Mouse (Mus musculus): Measurements from ENCODE around the gene Gm45140. TPM values are rescaled to one million over a fixed set of nuclear protein-coding genes. Genes with fewer than 3 reads are reported as not detected.

Gm45140 gene
- 3.3 and 5.0 TPM in 2 replicates for polyA plus RNA-seq (2014; fragmentation: Nextera tagmentation; extraction: Ambion mirVana)

DNA sequence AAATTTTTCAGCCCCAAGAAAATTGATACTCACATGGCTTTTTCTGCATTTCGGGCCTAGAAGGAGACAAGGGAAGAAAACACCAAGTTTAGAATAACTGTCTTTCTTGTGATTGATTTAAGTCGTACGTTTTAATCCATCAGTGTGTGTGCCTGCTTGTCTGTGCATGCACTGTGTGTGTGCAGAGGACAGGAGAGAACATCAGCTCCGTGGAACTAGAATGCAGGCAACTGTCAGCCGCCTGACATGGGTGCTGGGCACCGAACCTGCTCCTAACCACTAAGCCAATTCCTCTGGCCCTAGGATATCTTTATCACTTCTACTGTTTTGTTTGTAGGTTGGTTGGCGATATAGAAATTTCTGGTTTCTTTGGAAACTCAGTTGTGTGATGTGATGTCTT, at the start of gene Gm45140:
Gene Gm45140, minus strand, starts transcription at position 101 of the 400 bp plus-strand sequence.
- Histone ChIP-seq H3K9ac (no peak within 1 kb of the TSS), H3K27ac (ENCODE audit: low read depth) (no peak within 1 kb of the TSS), H3K36me3 (ENCODE audit: insufficient read depth) (peaks cover 30% of the 10 kb centered on the region), H3K4me2 (no peak within 1 kb of the TSS), H3K27me3 (ENCODE audit: insufficient read depth, low read length) (no peaks in the 10 kb centered on the region), H3K9me3 (ENCODE audit: low read depth, low read length) (no peaks in the 10 kb centered on the region), H3K4me3 (ENCODE audit: low read depth, low read length) (no peak within 1 kb of the TSS), H3K4me1 (ENCODE audit: insufficient read depth) (no peaks in the 10 kb centered on the region)
- ATAC-seq (ENCODE audit: insufficient read depth) (no peak), DNase-seq (no peak)
- TF ChIP-seq CTCF (IDR thresholded peaks at IDR 0.05; ENCODE audit: low read depth), result no peak
- WGBS, result 90% methylated on average over 7 of the region's 7 CpGs

- no peak for ATAC-seq (ENCODE audit: insufficient read depth)
- WGBS, result 48% methylated on average over 4 of the region's 4 CpGs
- no peak overlapping the region for H3K4me3 ChIP-seq (ENCODE audit: low read depth, low read length)
- no peak overlapping the region for H3K4me2 ChIP-seq
- H3K9ac ChIP-seq, result no peak overlapping the region
- no peaks in the 10 kb centered on the region for H3K27me3 ChIP-seq (ENCODE audit: insufficient read depth, low read length)
- no peaks in the 10 kb centered on the region for H3K36me3 ChIP-seq (ENCODE audit: insufficient read depth)
- DNase-seq, result peak; percentile 33
- H3K9me3 ChIP-seq (ENCODE audit: low read depth, low read length), result no peaks in the 10 kb centered on the region
- no peak overlapping the region for H3K27ac ChIP-seq (ENCODE audit: low read depth)
- TF ChIP-seq CTCF (IDR thresholded peaks at IDR 0.05; ENCODE audit: low read depth), result no peak
- no peaks in the 10 kb centered on the region for H3K4me1 ChIP-seq (ENCODE audit: insufficient read depth)
Observed at GRCm38 (mm10) chr6:87882816-87883215, 47.2 kb upstream of the Gm45140 start.

DNA sequence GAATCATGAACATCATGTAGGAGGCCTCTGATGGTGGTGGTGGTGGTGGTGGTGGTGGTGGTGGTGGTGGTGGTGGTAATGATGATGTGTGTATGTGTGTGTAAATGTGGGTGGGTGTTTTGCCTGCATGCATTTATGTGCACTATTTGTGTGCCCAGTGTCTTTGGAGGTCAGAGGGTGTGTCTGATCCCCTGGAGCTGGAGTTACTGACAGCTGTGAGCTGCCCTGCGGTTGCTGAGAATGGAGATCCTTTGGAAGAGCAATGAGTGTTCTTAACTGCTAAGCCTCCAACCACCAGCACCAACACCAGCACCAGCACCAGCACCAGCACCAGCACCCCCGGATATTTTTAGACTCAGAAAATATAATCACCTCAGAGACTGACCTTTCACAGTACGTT, 46.6 kb upstream of the Gm45140 start:
- H3K4me3 ChIP-seq (ENCODE audit: low read depth, low read length), result no peak overlapping the region

DNA sequence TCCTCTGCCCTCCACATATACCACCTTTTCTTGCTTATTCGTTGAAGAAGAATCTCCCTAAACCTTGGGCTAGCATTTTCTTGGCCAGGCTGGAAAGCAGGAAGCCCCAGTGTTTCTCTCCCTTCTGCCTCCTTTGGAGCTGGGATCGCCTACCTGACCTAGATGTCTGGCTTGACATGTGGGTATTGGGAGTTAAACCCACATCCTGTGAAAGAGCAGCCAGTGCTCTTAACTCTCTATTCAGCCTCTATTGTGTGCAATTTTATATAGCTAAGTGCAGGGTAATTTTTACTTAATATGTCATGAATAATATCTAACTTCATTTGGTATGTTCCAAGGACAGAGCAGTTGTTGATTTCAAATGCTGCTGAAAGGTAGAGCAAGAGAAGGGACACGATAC, 44.0 kb upstream of the Gm45140 start:
- ATAC-seq (ENCODE audit: insufficient read depth) (no peak), DNase-seq (no peak)
- Histone ChIP-seq H3K4me2 (no peak overlapping the region), H3K9me3 (ENCODE audit: low read depth, low read length) (no peaks in the 10 kb centered on the region), H3K27ac (ENCODE audit: low read depth) (no peak overlapping the region), H3K27me3 (ENCODE audit: insufficient read depth, low read length) (no peaks in the 10 kb centered on the region), H3K4me3 (ENCODE audit: low read depth, low read length) (no peak overlapping the region), H3K4me1 (ENCODE audit: insufficient read depth) (no peaks in the 10 kb centered on the region), H3K36me3 (ENCODE audit: insufficient read depth) (no peaks in the 10 kb centered on the region), H3K9ac (no peak overlapping the region)
- whole genome bisulfite sequencing, result 54% methylated on average over 3 of the region's 3 CpGs
- no peak for TF ChIP-seq CTCF (IDR thresholded peaks at IDR 0.05; ENCODE audit: low read depth)

More for the DNA sequence above, 46.6 kb upstream of the Gm45140 start:
- H3K27me3 ChIP-seq (ENCODE audit: insufficient read depth, low read length), result no peaks in the 10 kb centered on the region
- no peak overlapping the region for H3K27ac ChIP-seq (ENCODE audit: low read depth)
- no peak overlapping the region for H3K9ac ChIP-seq
- ATAC-seq (ENCODE audit: insufficient read depth) (no peak), DNase-seq (no peak)
- no peaks in the 10 kb centered on the region for H3K9me3 ChIP-seq (ENCODE audit: low read depth, low read length)
- no peak for TF ChIP-seq CTCF (IDR thresholded peaks at IDR 0.05; ENCODE audit: low read depth)
- H3K4me1 ChIP-seq (ENCODE audit: insufficient read depth), result no peaks in the 10 kb centered on the region
- H3K4me2 ChIP-seq, result no peak overlapping the region
- H3K36me3 ChIP-seq (ENCODE audit: insufficient read depth), result no peaks in the 10 kb centered on the region
- 65% methylated on average over 3 of the region's 3 CpGs for WGBS

- no peaks in the 10 kb centered on the region for H3K4me1 ChIP-seq (ENCODE audit: insufficient read depth)
- ATAC-seq (ENCODE audit: insufficient read depth) (no peak), DNase-seq (no peak)
- no peak overlapping the region for H3K9ac ChIP-seq
- no peak for TF ChIP-seq CTCF (IDR thresholded peaks at IDR 0.05; ENCODE audit: low read depth)
- H3K4me2 ChIP-seq, result no peak overlapping the region
- H3K27me3 ChIP-seq (ENCODE audit: insufficient read depth, low read length), result no peaks in the 10 kb centered on the region
- H3K27ac ChIP-seq (ENCODE audit: low read depth), result no peak overlapping the region
- 19% methylated on average over 4 of the region's 4 CpGs for WGBS
- H3K9me3 ChIP-seq (ENCODE audit: low read depth, low read length), result no peaks in the 10 kb centered on the region
- no peaks in the 10 kb centered on the region for H3K36me3 ChIP-seq (ENCODE audit: insufficient read depth)
- no peak overlapping the region for H3K4me3 ChIP-seq (ENCODE audit: low read depth, low read length)
Observed at GRCm38 (mm10) chr6:87879010-87879409, 43.4 kb upstream of the Gm45140 start.

GRCm38 (mm10) chr6:87876068-87876643, 40.6 kb upstream of the Gm45140 start:
- H3K9ac ChIP-seq, result no peak overlapping the region
- H3K4me1 ChIP-seq (ENCODE audit: insufficient read depth), result no peaks in the 10 kb centered on the region
- TF ChIP-seq CTCF (IDR thresholded peaks at IDR 0.05; ENCODE audit: low read depth), result no peak
- 71% methylated on average over 13 of the region's 13 CpGs for WGBS
- peak; percentile 51 for DNase-seq
- H3K27me3 ChIP-seq (ENCODE audit: insufficient read depth, low read length), result no peaks in the 10 kb centered on the region
- H3K4me3 ChIP-seq (ENCODE audit: low read depth, low read length), result no peak overlapping the region
- H3K36me3 ChIP-seq (ENCODE audit: insufficient read depth), result no peaks in the 10 kb centered on the region
- no peaks in the 10 kb centered on the region for H3K9me3 ChIP-seq (ENCODE audit: low read depth, low read length)
- no peak overlapping the region for H3K4me2 ChIP-seq
- ATAC-seq (ENCODE audit: insufficient read depth), result no peak; the same call in 1 of the 2 replicates
- no peak overlapping the region for H3K27ac ChIP-seq (ENCODE audit: low read depth)

GRCm38 (mm10) chr6:87875562-87875961, 40.0 kb upstream of the Gm45140 start:
- H3K9me3 ChIP-seq (ENCODE audit: low read depth, low read length), result no peaks in the 10 kb centered on the region
- 71% methylated on average over 7 of the region's 7 CpGs for WGBS
- DNase-seq, result no peak
- H3K36me3 ChIP-seq (ENCODE audit: insufficient read depth), result no peaks in the 10 kb centered on the region
- no peak overlapping the region for H3K4me2 ChIP-seq
- no peak overlapping the region for H3K9ac ChIP-seq
- no peak overlapping the region for H3K4me3 ChIP-seq (ENCODE audit: low read depth, low read length)
- no peaks in the 10 kb centered on the region for H3K27me3 ChIP-seq (ENCODE audit: insufficient read depth, low read length)
- no peak for ATAC-seq (ENCODE audit: insufficient read depth)
- no peak for TF ChIP-seq CTCF (IDR thresholded peaks at IDR 0.05; ENCODE audit: low read depth)
- no peaks in the 10 kb centered on the region for H3K4me1 ChIP-seq (ENCODE audit: insufficient read depth)
- H3K27ac ChIP-seq (ENCODE audit: low read depth), result no peak overlapping the region

Data from lung, embryonic 14.5 days (tissue).